Mouse (Mus musculus): Measurements from ENCODE around the gene Gpd1.
A peak's percentile ranks its signal among the peaks of the same experiment; 100 is the strongest.
"Not testable (repeated sequence)": the region's sequence is repeated elsewhere in the genome, so short reads cannot be mapped to it uniquely, and the experiment has no call there.

Gene Gpd1

DNA sequence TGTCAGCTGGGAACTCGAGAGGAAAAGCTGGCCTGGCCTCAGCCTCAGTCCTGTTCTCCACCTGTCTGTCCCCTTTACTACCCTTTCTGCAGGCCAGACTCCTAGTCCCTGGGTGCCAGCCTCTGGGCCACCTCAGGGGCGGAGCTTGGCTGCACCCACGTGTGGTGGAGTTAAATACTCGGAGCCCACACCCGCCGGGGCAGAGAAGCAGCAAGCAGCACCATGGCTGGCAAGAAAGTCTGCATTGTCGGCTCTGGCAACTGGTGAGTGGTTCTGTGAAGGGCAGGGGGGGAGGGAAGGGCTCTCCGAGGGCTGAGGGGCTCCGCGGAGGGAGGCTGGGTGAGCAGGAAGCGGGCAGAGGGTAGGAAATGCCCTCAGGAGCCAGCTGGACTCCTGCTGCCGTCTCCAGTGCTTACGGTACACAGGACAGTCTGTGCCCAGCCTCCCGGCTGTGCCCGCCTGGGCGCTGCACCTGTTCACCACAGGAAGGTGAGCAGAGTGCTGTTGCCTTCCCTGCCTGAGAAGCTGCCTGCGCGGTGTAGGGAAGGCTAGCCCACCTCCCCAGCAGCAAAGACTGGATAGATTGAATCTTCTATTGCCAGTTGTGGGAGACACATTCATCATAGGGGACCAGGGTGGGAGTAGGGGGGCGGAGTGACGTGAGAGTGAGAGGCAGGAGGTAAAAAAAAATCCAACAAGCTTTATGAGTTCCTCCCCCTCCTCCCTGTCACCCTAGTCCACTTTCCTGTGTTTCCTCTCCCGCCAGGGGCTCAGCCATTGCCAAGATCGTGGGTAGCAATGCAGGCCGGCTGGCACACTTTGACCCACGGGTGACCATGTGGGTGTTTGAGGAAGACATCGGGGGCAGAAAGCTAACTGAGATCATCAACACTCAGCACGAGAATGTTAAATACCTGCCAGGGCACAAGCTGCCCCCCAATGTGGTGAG lies at the start of gene Gpd1:
Gene Gpd1 (plus strand): TSS at position 130 of the 949 bp plus-strand sequence.
- DNase-seq, result peak; percentile 46

DNA sequence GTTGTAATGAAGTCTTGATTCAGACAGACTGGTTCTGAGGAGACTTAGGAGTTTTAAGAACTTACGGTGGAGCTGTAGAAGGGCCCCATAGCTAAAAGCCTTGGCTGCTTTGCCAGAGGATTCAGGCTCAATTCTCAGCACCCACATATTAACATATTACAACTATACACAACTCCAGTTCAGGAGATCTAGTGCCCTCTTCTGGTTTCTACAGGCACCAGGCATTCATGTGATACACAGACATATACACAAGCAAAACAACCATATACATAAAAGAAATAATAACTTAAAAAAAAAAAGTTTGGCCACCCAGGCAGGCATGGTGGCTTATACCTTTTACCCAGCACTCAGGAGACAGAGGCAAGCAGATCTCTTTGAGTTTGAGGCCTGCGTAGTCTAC lies 49.8 kb upstream of the Gpd1 start:
- DNase-seq, result no peak

DNA sequence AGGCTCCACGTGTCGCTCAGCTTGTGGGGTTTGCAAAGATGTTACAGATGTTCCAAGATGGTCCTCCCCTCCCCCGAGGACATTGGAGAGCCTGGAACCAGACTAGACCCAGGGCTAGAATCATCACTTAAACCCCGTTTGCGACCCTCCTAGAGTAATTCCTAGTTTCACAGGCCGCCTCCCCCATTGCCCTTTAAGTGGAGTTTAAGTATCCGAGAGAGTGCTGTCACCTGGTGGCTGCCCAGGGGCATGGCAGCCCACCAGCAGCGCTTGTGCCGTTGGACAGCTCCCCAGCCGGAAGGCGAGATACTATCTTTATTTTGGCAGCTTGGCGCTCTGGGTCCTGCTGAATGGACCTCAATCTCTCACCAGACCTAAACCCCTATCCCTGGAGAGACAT lies 48.4 kb upstream of the Gpd1 start:
- peak; percentile 84 for DNase-seq

DNA sequence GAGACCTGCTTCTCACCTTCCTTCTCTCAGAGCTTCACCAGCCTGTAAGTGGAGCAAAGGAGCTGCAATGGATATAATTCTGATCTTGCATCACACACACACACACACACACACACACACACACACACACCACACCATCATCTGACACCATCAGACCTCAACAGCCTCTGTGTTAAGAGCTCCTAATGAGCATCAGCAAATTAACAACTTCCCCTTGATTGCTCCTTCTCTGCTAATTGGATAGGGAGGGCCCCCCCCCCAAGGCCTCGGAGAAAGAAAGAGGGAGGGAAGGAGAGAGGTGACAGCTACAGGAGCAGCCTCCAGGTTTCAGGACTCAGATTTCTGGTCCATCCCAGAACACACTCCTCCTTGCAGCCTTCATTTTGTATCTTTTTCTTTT lies 47.9 kb upstream of the Gpd1 start:
- no peak for DNase-seq

DNA sequence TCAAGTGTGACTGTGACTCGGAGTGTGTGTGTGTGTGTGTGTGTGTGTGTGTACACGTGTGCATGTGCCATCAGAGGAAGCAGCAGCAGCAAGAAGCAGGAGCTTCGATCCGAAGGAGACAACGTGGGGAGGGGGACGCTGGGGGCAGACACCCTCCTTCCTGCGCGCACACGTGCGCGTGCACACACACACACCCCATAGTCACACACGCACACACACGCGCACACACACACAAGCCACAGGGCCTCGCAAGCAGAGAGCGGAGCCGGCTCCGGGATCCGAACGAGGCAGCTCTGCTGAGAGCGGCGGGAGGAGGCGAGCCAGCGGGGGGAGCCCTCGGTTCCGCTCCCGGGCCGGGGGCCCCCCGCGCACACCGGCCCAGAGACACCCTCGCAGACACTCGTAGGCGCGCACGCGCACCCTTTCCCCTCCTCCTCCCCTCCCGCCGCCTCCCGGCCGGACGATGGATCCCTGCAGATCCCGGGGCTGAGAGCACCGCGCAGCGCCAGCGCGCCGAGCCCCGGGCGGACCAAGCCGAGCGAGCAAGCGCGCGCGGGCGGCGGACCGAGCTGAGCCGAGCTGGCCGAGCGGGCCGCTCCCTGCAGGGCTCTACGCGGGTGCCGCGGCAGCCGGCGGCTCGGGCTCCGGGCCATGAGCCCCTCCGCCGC lies 47.0 kb upstream of the Gpd1 start, which contains the start of gene Asic1:
Gene Asic1 (plus strand): TSS at position 215 of the 668 bp plus-strand sequence.
- peak; percentile 68 for DNase-seq

DNA sequence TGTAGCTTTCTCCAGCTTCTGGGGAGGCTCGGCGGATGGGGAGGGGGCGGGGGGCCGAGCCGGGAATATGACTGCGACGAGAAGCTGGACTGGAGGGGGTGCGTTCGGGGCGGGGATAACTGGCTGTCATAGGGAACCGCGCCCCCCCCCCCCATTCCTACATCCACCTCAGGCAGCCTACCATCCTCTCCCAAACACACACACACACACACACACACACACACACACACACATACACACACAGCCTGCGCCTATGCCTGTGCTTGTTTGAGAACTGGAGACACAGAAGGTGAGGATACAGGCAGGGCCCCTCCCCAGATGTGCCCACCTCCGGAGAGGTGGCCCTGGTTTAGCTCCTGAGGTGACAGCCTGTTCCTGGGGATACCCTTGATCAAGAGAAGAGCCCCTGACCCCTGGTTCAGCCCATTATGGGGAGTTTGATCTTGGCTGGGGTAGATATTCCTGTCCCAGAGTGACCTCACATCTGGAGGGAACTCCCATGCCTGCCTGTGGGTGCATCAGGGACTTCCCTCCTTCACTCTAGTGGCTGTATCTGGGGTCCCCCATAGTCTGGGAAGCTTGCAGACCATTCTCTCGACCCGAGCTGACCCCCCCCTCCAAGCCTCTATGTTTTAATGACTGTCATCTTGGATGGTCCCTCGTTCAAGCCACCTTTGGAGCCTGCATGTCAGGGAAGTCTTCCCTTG lies 46.2 kb upstream of the Gpd1 start:
- no peak for DNase-seq

DNA sequence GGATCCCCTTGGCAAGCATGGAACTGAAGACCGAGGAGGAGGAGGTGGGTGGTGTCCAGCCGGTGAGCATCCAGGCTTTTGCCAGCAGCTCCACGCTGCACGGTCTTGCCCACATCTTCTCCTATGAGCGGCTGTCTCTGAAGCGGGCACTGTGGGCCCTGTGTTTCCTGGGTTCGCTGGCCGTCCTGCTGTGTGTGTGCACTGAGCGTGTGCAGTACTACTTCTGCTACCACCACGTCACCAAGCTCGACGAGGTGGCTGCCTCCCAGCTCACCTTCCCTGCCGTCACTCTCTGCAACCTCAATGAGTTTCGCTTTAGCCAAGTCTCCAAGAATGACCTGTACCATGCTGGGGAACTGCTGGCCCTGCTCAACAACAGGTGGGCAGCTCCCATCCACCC lies 45.5 kb upstream of the Gpd1 start:
- DNase-seq, result no peak

DNA sequence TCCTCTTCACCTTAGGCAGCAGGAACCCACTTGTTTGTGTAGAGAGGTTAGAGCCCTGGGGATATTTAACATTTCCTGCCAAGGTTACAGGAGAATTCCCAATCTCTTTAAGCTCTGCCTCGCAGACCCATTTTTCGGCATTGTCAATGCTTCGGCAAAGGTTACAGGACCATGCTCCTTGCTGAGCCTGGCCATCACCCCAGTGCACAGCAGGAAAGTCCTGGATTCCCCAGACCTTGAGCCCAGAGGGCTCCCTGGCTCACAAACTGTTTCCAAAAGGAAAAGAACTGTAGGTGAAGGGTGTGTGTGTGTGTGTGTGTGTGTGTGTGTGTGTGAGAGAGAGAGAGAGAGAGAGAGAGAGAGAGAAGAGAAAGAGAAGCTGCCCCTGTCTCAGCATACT lies 42.4 kb upstream of the Gpd1 start:
- DNase-seq, result no peak

DNA sequence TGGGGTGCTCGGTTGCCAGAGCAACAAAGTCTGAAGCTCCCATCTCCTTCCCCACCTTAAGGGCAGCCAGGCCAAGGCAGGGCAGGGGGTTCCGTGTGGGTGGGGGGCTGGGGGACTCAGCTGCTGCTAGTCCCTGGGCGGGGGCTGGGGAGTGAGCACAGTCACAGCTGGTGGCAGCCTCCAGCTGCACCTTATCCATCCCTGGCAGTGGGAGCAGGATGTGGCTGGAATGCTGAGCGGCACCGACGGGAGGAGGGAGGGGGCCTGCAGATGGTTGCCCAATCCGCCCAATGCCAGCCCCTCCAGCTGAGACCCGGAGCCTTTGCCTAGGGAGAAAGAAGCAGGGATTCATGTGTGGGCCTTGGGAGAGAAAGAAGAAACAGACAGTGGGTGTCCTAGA lies 40.2 kb upstream of the Gpd1 start:
- DNase-seq, result no peak

DNA sequence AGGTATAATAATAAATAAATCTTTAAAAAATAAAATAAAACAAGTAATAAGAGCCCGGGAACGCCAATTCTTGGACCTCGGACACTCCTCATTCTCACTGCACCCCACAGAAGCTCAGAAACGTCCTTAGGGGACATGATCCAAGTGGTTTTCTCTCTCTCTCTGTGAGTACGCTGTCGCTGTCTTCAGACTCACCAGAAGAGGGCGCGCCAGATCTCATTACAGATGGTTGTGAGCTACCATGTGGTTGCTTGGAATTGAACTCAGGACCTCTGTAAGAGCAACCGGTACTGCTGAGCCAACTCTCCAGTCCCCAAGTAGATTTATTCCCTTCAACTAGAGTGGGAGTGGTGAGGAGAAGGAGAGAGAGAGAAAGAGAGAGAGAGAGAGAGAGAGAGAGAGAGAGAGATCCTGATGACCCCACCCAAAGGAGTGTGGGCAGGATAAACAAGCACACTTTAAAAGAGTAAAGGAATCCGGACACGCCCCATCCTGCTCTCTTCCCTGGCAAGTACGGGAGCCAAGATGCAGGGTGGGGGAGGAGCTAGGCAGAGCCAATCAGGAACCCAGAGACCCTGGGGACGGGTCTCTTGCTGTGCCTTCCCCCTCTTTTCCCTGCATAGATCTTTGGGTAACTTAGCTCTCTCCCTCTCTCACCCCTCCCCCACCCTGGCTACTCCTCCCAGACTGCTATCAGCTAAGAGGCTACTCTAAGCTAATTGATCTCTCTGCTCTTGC lies 39.1 kb upstream of the Gpd1 start:
- DNase-seq, result peak; percentile 54

DNA sequence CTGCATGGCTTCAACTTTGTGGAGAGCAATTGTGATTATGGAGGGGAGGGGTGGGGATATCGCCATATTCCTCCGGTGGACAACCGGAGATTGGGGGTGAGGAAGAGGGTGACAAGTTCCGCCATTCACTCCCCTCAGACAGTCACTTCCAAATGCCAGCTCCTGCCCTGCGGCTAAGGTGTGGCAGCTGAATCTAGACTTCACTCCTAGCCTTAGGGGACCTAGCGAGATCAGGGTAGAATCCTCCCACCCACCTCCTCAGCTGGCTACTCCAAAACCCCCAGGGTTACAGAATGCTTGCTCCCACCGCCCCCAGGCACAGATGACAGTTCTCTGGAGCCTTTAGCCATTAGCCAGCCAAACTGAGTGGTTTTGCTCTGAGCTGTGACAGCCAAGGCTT lies 38.3 kb upstream of the Gpd1 start:
- no peak for DNase-seq

DNA sequence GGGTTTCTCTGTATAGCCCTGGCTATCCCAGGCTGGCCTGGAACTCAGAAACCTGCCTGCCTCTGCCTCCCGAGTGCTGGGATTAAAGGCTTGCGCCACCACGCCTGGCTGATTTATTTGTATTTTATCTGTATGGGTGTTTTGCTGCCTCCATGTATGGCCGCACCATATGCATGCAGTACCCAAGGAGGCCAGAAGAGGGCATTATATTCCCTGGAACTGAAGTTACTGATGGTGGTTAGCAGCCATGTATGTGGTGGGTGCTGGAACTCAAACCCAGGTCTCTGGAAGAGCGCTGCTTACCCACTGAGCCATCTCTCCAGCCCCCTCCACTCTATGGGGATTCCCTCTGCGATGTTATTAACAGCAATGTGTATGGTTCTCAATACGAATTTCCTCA lies 34.4 kb upstream of the Gpd1 start:
- DNase-seq, result no peak

DNA sequence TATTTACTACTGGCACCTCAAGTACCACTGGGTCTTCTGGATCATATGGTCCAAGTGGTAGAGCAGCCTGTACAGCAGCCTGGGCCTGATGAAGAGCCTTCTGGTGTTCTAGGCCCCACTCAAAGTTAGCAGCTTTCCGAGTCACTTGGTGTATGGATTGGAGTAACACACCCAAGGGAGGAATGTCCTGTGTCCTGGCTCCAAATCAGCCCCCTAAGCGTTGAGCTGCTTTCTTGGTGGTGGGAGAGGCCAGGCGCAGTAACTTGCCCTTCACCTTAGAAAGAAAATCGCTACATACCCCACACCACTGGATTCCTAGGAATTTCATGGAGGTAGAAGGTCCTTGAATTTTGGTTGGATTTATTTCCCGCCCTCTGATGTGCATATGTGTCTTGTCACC lies 33.2 kb upstream of the Gpd1 start:
- no peak for DNase-seq

DNA sequence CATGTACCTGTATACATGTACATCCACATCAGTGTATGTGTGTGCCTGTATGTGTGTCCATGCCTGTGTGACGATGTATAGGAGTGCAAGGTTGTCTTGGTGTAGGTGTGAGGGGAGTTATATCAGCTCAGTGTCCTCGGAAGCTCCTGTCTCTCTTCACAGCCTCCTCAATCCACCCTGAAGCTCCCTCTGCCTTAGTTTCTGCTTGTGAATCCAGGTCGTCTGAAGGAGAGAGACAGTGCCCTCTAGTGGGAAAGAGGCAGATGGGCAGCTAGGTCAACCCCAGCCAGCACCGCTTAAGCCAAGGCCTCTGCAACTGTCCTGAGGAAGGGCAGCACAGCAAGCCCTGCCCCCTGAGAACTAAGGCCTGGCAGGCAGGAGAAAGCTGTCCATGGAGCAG lies 28.6 kb upstream of the Gpd1 start:
- peak; percentile 65 for DNase-seq

DNA sequence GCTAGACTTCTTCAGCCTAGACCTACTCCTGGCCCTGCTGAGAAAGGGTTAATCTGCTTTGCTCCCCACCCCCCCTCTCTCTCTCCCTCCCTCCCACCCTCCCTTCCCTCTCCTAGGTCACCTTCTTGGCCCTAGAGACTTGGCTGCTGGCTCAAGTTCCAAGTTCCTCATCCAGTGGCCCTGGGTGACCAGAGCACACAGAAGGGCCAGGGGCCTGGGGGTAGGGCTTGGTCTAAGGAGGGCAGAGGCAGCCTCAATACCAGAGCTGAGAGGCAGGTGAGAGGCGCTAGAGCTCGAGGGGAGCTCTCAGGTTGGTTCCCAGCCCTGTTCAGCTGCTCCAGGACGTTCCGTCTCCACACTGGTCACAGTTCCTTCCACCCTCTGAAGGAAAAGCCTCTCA lies 26.4 kb upstream of the Gpd1 start:
- DNase-seq, result no peak

DNA sequence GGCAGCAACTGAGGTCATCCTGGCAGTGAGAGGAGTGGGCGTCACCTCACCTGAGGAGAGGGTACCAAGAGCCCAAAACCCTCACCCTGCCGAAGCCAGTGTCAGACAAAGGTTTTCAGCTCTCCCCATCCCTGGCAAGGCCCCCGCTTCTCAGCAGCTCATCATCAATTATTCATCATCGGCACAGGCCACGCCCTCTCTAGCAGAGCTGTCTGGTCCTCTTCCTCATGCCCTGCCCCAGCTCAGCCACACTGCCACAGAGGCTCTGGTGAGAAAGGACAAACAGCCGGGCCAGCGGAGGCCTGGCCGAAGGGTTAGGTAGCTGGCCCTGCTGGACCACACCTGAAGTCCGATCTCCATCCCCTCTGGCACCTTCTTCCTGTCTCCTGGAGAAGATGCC lies 25.3 kb upstream of the Gpd1 start:
- no peak for DNase-seq

DNA sequence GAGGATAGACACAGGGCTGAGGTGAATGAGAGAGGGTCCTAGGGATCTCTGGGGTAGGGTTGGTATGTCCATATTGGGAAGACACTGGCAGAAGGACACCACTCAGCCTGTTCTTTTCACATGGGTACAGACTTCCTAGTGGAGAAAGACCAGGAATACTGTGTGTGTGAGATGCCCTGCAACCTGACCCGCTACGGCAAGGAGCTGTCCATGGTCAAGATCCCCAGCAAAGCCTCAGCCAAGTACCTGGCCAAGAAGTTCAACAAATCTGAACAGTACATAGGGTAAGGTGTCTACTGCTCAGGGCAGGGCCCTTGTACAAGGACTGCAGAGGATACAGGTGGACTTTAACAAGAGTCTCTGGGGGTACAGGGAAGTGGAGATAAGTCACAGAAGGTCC lies 20.0 kb upstream of the Gpd1 start:
- DNase-seq, result no peak

DNA sequence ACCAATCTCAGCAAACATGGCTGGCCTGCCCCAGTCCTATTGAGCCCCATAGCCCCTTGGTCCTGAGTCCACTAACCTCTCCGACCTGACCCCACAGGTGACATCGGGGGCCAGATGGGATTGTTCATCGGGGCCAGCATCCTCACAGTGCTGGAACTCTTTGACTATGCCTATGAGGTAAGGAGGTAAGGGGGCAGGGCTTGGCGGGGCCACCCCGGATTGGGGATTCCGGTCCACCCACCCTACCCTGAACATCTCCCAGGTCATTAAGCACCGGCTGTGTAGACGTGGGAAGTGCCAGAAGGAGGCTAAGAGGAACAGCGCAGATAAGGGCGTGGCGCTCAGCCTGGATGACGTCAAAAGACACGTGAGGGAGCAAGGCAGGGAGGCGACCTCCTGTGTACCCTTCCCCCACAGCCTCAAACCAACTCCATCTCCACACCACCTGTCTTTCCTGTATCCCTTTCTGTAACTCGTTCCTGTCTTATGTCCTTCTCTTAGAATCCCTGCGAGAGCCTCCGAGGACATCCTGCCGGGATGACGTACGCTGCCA lies 18.7 kb upstream of the Gpd1 start:
- no peak for DNase-seq

DNA sequence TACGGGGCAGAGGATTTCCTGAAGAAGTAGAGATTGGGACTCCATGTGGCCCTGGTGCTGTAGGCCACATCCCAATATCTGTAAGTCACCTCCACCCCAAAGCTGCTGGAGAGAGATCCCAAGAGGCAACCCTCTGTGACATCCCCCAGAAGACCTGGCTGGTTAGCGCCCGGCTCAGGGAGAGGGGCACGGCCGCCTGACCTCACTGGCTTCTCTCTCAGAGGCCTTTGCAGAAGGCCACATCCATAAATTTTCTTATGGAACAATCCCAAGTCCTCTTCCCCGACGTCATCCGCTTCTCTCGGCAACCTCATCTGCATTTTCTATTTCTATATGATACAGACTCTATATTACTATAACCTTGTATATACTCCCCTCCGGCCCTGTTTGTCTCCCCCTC lies 17.6 kb upstream of the Gpd1 start:
- DNase-seq, result no peak

DNA sequence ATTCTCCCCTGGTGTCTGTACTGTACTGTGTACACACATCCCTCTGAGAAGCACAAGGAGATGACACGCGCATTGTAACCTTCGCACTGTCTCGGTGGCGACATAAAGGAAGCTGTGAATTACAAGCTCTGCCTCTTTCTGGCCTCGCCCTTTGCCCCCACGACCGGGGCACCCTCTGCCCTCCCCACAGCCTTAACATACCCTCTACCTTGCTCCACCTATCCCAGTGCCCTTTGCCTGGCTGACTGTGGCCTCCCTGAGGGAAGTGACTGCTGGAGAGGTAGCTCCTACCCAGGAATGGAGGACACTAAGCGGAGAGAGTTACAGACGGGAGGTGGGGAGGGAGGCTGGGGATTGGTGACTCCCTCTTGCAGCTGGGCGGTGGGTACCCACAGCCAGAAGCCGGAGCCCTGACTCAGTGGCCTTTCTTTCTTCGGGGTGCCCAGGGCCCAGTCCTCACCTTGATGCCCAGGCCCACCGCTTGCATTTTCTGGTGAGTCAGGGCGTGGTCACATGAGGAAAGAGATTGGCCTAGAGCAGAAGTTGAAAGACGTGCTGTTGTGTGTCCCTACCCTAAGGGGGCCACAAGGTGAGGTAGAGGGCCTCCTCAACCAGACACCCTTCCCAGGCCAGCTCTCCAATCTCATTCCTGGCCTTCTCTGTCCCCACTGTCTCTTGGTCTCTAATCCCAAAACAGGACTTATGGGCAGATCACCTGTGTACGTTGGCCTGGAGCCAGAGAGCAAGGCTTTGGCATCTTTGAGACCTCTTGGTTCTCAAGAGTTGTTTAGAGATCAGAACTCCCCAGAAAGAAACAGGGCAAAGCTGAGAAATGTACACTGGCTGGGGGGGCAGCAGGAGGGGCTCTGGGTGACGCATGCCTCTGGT lies 16.9 kb upstream of the Gpd1 start:
- DNase-seq, result no peak

DNA sequence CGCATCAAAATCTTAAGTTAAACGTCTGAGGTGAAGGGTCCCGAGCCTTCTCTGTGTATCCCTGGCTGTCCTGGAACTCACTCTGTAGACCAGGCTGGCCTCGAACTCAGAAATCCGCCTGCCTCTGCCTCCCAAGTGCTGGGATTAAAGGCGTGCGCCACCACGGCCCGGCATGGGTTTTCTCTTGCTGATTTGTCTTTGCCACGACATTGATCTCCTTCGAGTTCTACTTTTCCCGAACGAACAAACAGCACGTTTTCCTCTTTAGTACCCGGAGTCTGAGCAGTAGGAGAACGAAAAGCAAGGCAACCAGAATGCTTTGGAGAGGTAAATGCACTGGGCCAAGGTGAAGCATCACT lies 15.7 kb upstream of the Gpd1 start:
- DNase-seq, result not testable (repeated sequence)

Data from lung, postnatal 14 days (tissue).